Mouse (Mus musculus) kidney, postnatal 0 days (tissue): ENCODE results near the gene Rps6kc1. TPM values are rescaled to one million over a fixed set of nuclear protein-coding genes. Genes with fewer than 3 reads are reported as not detected.

ENCODE experiments used
- ATAC-seq: fragments of 200-750 bp; cut with Nextera tagmentation; replicated peaks from 2 replicates; pipeline ENCODE4 v1.8.0; 2017; ENCODE audit warnings: low read depth, moderate number of reproducible peaks, moderate TSS enrichment, moderate library complexity; ENCODE audit not compliant: low FRiP score
- DNase-seq: peaks from one replicate; pipeline ENCODE4 v3.0.0-alpha.2; 2016; ENCODE audit warnings: low spot score
- H3K27ac ChIP-seq: fragments of 300-500 bp; sonication (generic); 2 replicates; pipeline ENCODE4 v1.5.1; 2014; ENCODE audit warnings: mild to moderate bottlenecking
- H3K27me3 ChIP-seq: fragments of 300-500 bp; sonication (generic); 2 replicates; pipeline ENCODE4 v1.6.1; 2014; ENCODE audit warnings: low read length, mixed read lengths; ENCODE audit not compliant: insufficient read depth
- H3K36me3 ChIP-seq: fragments of 300-500 bp; sonication (generic); 2 replicates; pipeline ENCODE4 v1.6.1; 2014; ENCODE audit warnings: low read length, mixed read lengths; ENCODE audit not compliant: insufficient read depth
- H3K4me1 ChIP-seq: fragments of 300-500 bp; sonication (generic); replicated peaks from 2 replicates; pipeline ENCODE4 v1.6.1; 2014; ENCODE audit warnings: antibody characterized with exemption, low read length, mixed read lengths; ENCODE audit not compliant: insufficient read depth
- H3K4me2 ChIP-seq: fragments of 300-500 bp; sonication (generic); 2 replicates; pipeline ENCODE4 v1.6.1; 2014; ENCODE audit warnings: mild to moderate bottlenecking, low read length, moderate library complexity, mixed read lengths
- H3K4me3 ChIP-seq: fragments of 300-500 bp; sonication (generic); replicated peaks from 2 replicates; pipeline ENCODE4 v1.5.1; 2014; ENCODE audit warnings: low read depth, low read length
- H3K9ac ChIP-seq: fragments of 300-500 bp; sonication (generic); 2 replicates; pipeline ENCODE4 v1.6.1; 2014; ENCODE audit warnings: low read depth, low read length
- H3K9me3 ChIP-seq: fragments of 300-500 bp; sonication (generic); replicated peaks from 2 replicates; pipeline ENCODE4 v1.6.1; 2016; ENCODE audit warnings: low read length, inconsistent platforms, mixed read lengths
- CTCF ChIP-seq: IDR thresholded peaks from 2 replicates; pipeline ENCODE4 v1.5.1; 2016; ENCODE audit warnings: antibody characterized with exemption, low read depth, mild to moderate bottlenecking, moderate library complexity
- WGBS: fragments of 180-500 bp; shearing (Covaris S2); extraction: QIAGEN DNeasy Blood & Tissue Kit; methylation state at CpG from one replicate; pipeline ENCODE4 v1.1.7; 2014; 5-methylcytosine and 5-hydroxymethylcytosine counted together
- polyA plus RNA-seq: library from polyadenylated mRNA; unstranded; fragments of >200 nt; fragmentation: Nextera tagmentation; extraction: Ambion mirVana; gene quantifications from 2 replicates; pipeline ENCODE4 v1.2.1, GENCODE M21; 2015

The Rps6kc1 gene
- polyA plus RNA-seq, 1 experiment from 2014 or later: 10.2 TPM

DNA sequence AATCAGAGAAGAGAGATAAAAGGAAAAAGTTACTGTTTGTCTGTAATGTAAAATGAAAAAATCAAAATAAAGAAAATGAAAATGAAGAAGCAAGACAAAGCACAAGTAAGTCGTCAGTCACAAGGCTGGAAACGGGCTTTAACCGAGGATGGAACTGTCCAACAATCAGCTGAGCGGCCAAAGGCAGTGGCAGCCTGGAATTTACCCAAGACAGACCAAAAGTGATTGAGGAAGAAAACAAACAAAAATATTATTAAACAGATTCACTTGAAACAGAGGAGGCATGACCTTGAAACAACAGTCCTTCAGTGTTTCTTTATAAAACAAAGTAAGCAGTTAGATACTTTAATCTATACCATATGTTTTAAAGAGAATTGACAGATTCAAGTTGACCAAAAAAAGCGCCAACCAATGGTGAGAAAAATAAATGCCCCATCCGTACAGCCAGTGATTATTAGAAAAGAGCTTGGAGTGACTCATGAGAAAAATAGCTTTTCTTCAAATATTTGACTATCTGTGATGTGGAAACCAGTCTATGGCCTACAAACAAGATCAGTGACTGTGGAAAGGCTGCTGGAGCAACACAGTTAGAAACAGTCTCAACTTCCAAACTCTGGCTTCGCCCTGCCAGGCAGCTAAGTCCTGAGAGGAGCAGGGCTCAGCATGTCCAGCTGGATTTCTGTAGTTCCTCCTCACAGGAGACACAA is 77.2 kb downstream of the Rps6kc1 start:
- no peak for DNase-seq
- H3K36me3 ChIP-seq: 0 out of 2 replicates have a peak, but pooled peaks cover 2% of the 10 kb centered on the region
- no peak overlapping the region for H3K4me2 ChIP-seq
- TF ChIP-seq CTCF: no peak
- H3K27me3 ChIP-seq: no peaks in the 10 kb centered on the region
- H3K9me3 ChIP-seq: no peaks in the 10 kb centered on the region
- no peak for ATAC-seq
- no peak overlapping the region for H3K9ac ChIP-seq
- WGBS: 72% methylated on average over 7 of the region's 7 CpGs
- no peak overlapping the region for H3K27ac ChIP-seq
- no peaks in the 10 kb centered on the region for H3K4me1 ChIP-seq
- no peak overlapping the region for H3K4me3 ChIP-seq

- Histone ChIP-seq H3K9me3 (no peaks in the 10 kb centered on the region), H3K27me3 (no peaks in the 10 kb centered on the region), H3K4me2 (no peak overlapping the region), H3K4me1 (no peaks in the 10 kb centered on the region), H3K9ac (no peak overlapping the region), H3K4me3 (no peak overlapping the region), H3K36me3 (0 out of 2 replicates have a peak, but pooled peaks cover 5% of the 10 kb centered on the region), H3K27ac (no peak overlapping the region)
- no peak for DNase-seq
- no peak for ATAC-seq
- TF ChIP-seq CTCF: no peak
- 91% methylated on average over 8 of the region's 8 CpGs for WGBS
These were observed 78.5 kb downstream of the Rps6kc1 start for GRCm38 (mm10) chr1:190832965-190833630.

DNA sequence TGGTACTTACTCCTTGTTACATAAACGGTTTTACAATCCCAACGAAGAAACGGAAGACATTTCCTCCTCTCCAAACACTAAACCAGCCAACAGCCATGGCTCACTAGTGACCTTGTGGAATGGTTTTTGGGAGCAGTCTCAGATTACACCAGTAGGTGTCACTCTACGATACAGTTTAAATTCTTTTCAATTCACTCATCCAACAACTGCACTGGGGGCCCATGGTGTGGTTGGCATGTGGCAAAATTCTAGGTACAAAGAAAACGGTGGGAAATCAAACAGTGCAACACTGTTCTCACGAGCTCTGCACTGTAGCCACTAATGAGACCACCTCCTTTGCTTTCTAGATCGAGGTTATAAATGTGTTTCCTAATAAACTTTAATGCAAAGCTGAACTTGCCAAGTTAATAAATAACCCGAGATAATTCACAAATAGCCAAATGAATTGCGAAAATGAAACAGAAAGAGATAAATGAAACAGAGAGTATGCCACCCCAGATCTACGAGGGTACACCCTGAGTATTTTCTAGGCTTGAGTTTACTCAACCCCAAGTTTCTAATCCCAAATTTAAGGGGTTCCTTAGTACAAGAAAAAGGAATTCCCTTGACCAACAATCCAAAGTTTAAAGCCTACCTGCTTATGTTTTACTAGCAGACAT is 79.6 kb downstream of the Rps6kc1 start:
- peak; percentile 78 for DNase-seq
- peak; percentile 84 for TF ChIP-seq CTCF
- peak; percentile 10; the same call in 1 of the 2 replicates for ATAC-seq
- H3K4me3 ChIP-seq: no peak overlapping the region
- no peaks in the 10 kb centered on the region for H3K4me1 ChIP-seq
- 0 out of 2 replicates have a peak, but pooled peaks cover 5% of the 10 kb centered on the region for H3K36me3 ChIP-seq
- 39% methylated on average over 10 of the region's 10 CpGs for WGBS
- no peak overlapping the region for H3K9ac ChIP-seq
- no peaks in the 10 kb centered on the region for H3K27me3 ChIP-seq
- H3K27ac ChIP-seq: no peak overlapping the region
- no peaks in the 10 kb centered on the region for H3K9me3 ChIP-seq
- no peak overlapping the region for H3K4me2 ChIP-seq

DNA sequence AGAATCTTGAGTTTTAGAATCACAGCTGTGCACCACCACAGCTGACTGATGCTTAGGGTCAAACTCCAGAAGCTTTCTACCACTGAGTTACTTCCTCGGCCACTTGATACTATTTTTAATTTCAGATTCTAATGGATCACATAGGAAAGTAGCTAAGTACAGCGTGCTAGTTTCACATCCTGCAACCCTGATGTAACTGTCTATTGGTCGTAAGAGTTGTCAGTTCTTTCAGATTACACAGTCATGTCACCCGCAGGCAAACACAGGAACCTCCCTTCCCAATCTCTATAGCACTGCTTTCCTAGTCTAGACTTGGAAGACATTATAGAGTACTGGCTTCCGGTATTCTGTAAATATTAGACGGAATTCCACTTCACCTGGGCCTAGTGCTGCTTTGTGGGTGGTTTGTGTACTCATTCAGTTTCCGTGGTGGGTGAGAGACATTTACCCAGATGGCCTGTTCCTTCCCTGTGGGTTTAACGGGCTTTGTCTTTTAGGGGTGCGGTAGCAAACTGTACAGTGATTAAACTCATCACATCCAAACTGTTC is 85.0 kb downstream of the Rps6kc1 start:
- Histone ChIP-seq H3K9ac (no peak overlapping the region), H3K4me2 (no peak overlapping the region), H3K27ac (no peak overlapping the region), H3K9me3 (no peaks in the 10 kb centered on the region), H3K4me3 (no peak overlapping the region), H3K27me3 (no peaks in the 10 kb centered on the region), H3K4me1 (no peaks in the 10 kb centered on the region), H3K36me3 (0 out of 2 replicates have a peak, but pooled peaks cover 3% of the 10 kb centered on the region)
- no peak for TF ChIP-seq CTCF
- ATAC-seq: no peak
- WGBS: 83% methylated on average over 9 of the region's 9 CpGs
- no peak for DNase-seq

DNA sequence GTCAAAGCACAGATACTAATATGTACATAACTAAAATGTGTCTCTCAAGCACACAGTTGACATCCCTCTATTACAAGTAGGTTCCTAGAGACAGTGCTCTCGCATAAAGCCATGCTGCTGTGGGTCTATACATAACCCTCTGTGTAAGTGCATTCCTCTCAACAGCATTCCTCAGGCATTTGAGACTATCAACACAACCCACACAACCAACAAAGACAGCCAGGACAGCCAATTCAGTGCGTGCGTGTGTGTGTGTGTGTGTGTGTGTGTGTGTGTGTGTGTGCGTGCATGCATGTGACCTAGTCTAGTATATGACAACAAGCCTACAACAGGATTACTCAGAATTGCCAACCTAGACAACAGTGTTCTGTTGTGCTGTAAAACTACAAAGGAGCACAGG is 87.8 kb downstream of the Rps6kc1 start:
- no peak for TF ChIP-seq CTCF
- Histone ChIP-seq H3K9ac (no peak overlapping the region), H3K27ac (no peak overlapping the region), H3K27me3 (no peaks in the 10 kb centered on the region), H3K4me3 (no peak overlapping the region), H3K36me3 (no peaks in the 10 kb centered on the region), H3K4me1 (no peaks in the 10 kb centered on the region), H3K4me2 (no peak overlapping the region), H3K9me3 (no peaks in the 10 kb centered on the region)
- 96% methylated on average over 4 of the region's 4 CpGs for WGBS
- ATAC-seq (no peak), DNase-seq (no peak)

DNA sequence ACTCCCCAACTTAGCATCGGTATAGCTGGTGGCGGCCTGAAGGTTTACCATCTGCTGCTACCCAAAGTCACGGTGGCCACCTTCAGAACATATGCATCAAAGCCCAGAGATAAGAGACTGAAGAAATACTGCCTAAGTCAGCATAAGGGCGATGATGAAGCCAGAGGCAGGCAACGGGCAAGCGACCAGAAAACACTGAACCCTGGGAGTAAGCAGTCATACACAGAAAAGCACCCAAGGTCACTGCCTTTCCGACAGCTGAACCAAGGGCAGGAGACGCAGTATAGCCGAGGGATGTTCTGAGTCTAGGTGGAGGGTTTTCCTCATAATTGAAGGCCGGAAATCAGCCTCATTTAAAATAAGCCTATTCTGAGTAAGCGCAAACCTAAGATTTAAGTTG is 95.4 kb downstream of the Rps6kc1 start:
- Histone ChIP-seq H3K9me3 (no peaks in the 10 kb centered on the region), H3K27me3 (no peaks in the 10 kb centered on the region), H3K4me1 (no peaks in the 10 kb centered on the region), H3K36me3 (no peaks in the 10 kb centered on the region), H3K9ac (no peak overlapping the region), H3K4me2 (no peak overlapping the region), H3K27ac (no peak overlapping the region), H3K4me3 (no peak overlapping the region)
- ATAC-seq: no peak
- 82% methylated on average over 11 of the region's 11 CpGs for WGBS
- DNase-seq: no peak
- no peak for TF ChIP-seq CTCF
